Mouse (Mus musculus) midbrain, embryonic 14.5 days (tissue): ENCODE measurements around the gene Gabrr2. TPM values are rescaled to one million over a fixed set of nuclear protein-coding genes. Genes with fewer than 3 reads are reported as not detected.
A peak's percentile ranks its signal among the peaks of the same experiment; 100 is the strongest.

Experiments used
- ATAC-seq: fragments of 200-750 bp; cut with Nextera tagmentation; 2 replicates; pipeline ENCODE4 v1.8.0; 2017; ENCODE audit warnings: moderate number of reproducible peaks, moderate library complexity; ENCODE audit not compliant: low FRiP score, low TSS enrichment
- DNase-seq: peaks from one replicate; pipeline ENCODE4 v3.0.0-alpha.2; 2015
- H3K27ac ChIP-seq: fragments of 300-500 bp; sonication (generic); replicated peaks from 2 replicates; pipeline ENCODE4 v1.5.1; 2014; ENCODE audit warnings: mild to moderate bottlenecking, low read depth, low read length, moderate library complexity
- H3K27me3 ChIP-seq: fragments of 300-500 bp; sonication (generic); 2 replicates; pipeline ENCODE4 v1.6.1; 2014; ENCODE audit warnings: low read length, control low read depth, mixed read lengths; ENCODE audit not compliant: control insufficient read depth, insufficient read depth
- H3K36me3 ChIP-seq: fragments of 300-500 bp; sonication (generic); 2 replicates; pipeline ENCODE4 v1.6.1; 2014; ENCODE audit warnings: low read length, control low read depth; ENCODE audit not compliant: control insufficient read depth, insufficient read depth
- H3K4me1 ChIP-seq: fragments of 300-500 bp; sonication (generic); 2 replicates; pipeline ENCODE4 v1.6.1; 2014; ENCODE audit warnings: mild to moderate bottlenecking, antibody characterized with exemption, low read length, control low read depth; ENCODE audit not compliant: control insufficient read depth, insufficient read depth
- H3K4me2 ChIP-seq: fragments of 300-500 bp; sonication (generic); 2 replicates; pipeline ENCODE4 v1.6.1; 2014; ENCODE audit warnings: mild to moderate bottlenecking, low read length, moderate library complexity
- H3K4me3 ChIP-seq: fragments of 300-500 bp; sonication (generic); replicated peaks from 2 replicates; pipeline ENCODE4 v1.5.1; 2014; ENCODE audit warnings: low read depth, low read length
- H3K9ac ChIP-seq: fragments of 300-500 bp; sonication (generic); replicated peaks from 2 replicates; pipeline ENCODE4 v1.6.1; 2014; ENCODE audit warnings: mild to moderate bottlenecking, low read length, moderate library complexity
- H3K9me3 ChIP-seq: fragments of 300-500 bp; sonication (generic); 2 replicates; pipeline ENCODE4 v1.6.1; 2016; ENCODE audit warnings: low read length, control low read depth, mixed read lengths; ENCODE audit not compliant: control insufficient read depth
- WGBS: fragments of 180-500 bp; shearing (Covaris S2); extraction: QIAGEN DNeasy Blood & Tissue Kit; methylation state at CpG from one replicate; pipeline ENCODE4 v1.1.7; 2014; 5-methylcytosine and 5-hydroxymethylcytosine counted together
- polyA plus RNA-seq: library from polyadenylated mRNA; unstranded; fragments of >200 nt; fragmentation: Nextera tagmentation; extraction: Ambion mirVana; gene quantifications from 2 replicates; pipeline ENCODE4 v1.2.1, GENCODE M21; 2014

Gabrr2 gene
- polyA plus RNA-seq = 0.35 and 0.74 TPM in 2 replicates

DNA sequence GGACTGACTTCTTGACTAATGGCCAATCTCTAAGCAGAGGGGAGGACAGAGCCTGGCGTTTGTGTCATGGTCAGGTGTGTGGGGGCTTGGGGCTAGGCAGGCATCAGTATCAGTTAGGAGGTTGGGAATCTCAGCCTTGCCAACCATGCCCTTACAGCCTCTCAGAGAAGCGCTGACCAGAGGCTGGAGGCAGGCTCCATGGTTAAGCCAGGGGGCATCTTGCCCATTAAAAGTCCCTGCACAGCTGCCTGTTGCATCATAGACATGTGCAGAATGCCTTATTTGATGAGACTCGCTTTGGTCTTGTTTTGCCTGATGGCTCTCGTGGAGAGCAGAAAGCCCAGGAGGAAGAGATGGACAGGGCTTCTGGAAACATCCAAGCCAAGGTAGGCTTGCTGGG lies at the start of gene Gabrr2:
Gabrr2 (plus strand) TSS at position 19 of the 400 bp plus-strand sequence.
- H3K9ac ChIP-seq = no peak within 1 kb of the TSS
- no peak within 1 kb of the TSS for H3K27ac ChIP-seq
- 89% methylated on average over 4 of the region's 4 CpGs for WGBS
- no peaks in the 10 kb centered on the region for H3K27me3 ChIP-seq
- no peak for DNase-seq
- H3K4me3 ChIP-seq = no peak within 1 kb of the TSS
- H3K9me3 ChIP-seq = no peaks in the 10 kb centered on the region
- no peak for ATAC-seq
- no peaks in the 10 kb centered on the region for H3K36me3 ChIP-seq
- no peaks in the 10 kb centered on the region for H3K4me1 ChIP-seq
- H3K4me2 ChIP-seq = no peak within 1 kb of the TSS

DNA sequence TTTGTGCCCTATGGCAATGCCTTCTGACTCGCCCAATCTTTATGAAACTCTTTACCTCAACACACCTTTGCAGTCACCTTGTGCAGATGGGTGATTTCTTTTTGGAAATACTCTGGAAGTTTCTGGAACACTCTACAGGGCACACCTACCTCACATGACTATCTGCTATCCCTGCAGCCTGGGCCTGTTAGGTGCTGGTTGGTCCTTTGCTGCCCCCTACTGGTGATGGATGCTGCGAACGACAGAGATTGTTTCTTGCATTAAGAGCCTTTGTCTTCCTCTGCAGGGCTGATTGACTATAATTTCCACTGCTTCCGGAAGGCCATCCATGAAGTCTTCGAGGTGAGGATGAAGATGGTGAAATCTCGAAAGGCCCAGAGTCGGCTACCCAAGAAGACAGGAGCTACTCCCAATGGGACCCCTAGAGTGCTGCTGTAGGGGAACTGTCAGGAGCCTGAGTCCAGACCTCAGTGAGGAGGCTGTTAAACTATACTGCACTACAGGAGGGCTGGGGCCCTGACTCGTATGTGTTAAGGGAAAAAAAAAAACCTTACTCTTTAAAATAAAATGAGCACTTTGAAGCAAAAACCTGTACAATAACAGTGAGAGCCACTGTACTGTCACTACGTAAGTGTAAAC lies 44.3 kb upstream of the Gabrr2 start:
- Histone ChIP-seq H3K9me3 (no peaks in the 10 kb centered on the region), H3K4me3 (no peak overlapping the region), H3K4me2 (no peak overlapping the region), H3K27ac (no peak overlapping the region), H3K4me1 (no peaks in the 10 kb centered on the region), H3K36me3 (peaks cover 34% of the 10 kb centered on the region), H3K27me3 (no peaks in the 10 kb centered on the region), H3K9ac (no peak overlapping the region)
- WGBS = 58% methylated on average over 9 of the region's 9 CpGs
- ATAC-seq (peak; percentile 75), DNase-seq (peak; percentile 94)

DNA sequence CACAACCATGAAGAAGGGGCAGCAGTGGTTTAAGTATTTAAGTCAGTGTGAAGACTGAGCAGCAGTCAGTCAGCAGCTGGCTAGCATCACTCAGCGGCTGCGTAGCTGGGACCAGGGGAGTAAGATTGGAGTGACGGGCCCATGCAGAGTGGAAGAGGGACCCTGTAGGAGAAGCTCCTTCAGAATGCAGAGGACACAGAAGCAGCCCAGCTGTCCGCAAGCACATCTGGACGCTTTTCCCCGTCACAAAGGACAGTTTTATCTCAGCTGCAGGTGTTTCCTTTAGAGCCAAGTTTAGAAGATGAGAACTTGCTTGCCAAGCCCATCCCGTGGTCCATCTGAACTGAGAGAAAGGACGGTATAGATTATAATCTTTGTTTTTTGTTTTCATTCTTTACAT lies 38.4 kb upstream of the Gabrr2 start:
- no peaks in the 10 kb centered on the region for H3K9me3 ChIP-seq
- no peak overlapping the region for H3K9ac ChIP-seq
- ATAC-seq (no peak), DNase-seq (no peak)
- H3K36me3 ChIP-seq = peaks cover 25% of the 10 kb centered on the region
- no peak overlapping the region for H3K4me2 ChIP-seq
- no peaks in the 10 kb centered on the region for H3K27me3 ChIP-seq
- no peak overlapping the region for H3K27ac ChIP-seq
- H3K4me3 ChIP-seq = no peak overlapping the region
- H3K4me1 ChIP-seq = no peaks in the 10 kb centered on the region
- WGBS = 85% methylated on average over 8 of the region's 8 CpGs

DNA sequence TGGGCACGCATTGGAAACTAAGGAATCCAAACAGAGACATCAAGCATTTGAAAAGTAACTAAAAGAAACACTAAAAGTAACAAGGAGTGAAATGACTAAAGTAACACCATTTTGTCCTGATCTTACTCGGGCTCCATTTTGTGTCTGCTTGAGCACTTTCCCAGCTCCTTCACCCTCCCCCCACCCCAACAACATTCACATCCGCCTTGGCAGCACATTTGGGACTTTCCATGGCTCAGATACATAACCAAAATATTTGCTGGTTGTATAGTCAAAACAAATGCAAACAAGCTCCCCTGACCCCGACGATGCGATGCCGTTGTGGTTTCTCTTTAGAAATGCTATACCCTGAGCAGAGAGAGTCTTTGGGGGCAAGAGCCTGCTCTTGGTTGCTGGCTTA lies 33.7 kb upstream of the Gabrr2 start:
- Histone ChIP-seq H3K9ac (no peak overlapping the region), H3K4me1 (peaks cover 17% of the 10 kb centered on the region), H3K9me3 (no peaks in the 10 kb centered on the region), H3K4me2 (no peak overlapping the region), H3K27ac (no peak overlapping the region), H3K27me3 (no peaks in the 10 kb centered on the region), H3K4me3 (no peak overlapping the region), H3K36me3 (peaks cover 9% of the 10 kb centered on the region; the same call in 1 of the 2 replicates)
- ATAC-seq (no peak), DNase-seq (no peak)
- 93% methylated on average over 7 of the region's 7 CpGs for WGBS

DNA sequence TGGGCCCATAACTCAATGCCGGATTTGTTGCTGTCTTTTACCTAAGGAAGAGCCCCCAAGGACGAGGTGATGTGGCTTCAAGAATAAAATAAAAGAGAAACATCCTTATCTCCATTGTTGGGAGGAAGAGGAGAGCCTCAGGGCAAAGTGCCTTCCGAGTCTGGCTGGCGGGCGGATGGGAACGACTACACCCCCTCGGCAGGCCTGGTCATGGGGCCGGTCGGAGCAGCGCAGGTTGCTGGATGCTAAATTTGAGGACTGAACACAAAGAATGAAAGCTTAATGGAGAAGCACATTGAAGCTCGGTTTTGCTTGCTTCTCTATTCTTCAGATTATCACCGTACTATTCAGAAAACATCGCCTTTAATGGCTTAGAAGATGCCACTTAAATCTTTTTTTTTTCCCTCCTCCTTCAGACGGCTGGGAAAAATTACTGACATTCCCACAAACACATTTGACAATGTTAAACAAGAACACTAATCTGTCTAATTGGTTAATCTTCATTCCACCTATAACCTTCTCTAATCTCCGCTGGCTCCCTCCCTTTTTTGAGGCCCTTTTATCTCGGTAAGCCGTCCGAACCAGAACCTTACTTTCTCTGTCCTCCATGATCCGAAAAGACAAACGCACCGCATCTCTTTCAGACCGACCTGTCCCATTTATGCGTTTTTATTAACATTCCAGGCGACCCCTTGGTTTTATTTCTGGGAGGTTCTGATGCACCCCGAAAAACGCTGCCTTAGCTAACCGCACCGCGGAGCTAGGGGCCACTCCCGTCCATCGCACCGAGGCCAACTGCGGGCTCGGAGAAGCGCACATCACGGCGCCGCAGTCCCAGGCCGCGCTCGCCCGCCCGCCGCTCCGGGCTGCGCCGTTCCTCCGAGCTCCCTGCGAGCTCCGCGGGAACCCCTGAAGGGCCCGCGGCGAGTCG lies 32.3 kb upstream of the Gabrr2 start:
- peak; percentile 70 for DNase-seq
- whole genome bisulfite sequencing = under 1% methylated on average over 55 of the region's 55 CpGs
- peaks cover 6% of the 10 kb centered on the region; the same call in 1 of the 2 replicates for H3K36me3 ChIP-seq

DNA sequence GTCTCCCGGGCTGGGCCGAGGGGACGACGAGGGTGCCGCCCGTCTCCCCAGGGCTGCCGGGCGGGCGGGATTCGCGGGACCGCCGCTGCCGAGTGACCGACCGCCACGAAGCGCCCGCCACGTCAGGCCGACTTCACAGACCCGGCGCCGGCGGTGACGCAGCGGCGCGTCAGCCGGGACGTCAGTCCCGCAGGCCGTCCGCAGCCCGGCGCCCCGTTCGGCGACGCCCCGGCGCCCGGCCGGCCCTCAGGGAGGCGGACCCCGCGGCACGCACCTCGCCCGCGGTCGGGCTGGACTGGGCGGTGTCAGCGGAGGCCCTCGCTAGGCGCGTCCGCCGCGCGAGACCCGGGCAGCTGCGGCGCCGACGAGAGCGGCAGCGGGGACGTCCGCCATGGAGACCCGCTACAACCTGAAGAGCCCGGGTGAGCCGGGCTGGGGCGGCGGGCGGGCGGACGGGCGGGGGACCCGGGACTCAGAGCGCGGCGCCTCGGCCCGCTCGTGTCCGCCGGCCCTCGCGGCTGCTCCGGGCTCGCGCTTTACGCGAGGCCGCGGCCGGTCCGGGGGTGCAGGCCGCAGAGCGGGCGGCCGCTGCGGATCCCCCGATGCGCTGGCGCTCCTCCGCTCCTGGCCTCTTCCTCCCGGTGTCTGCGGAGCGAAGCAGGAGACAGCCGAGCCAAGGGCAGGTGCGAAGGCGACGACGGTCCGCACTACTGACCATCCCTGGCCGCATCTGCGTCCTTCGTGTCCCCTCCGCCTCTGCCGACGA lies 31.4 kb upstream of the Gabrr2 start, which contains the start of gene Ube2j1:
Ube2j1 (plus strand) TSS at position 222 of the 766 bp plus-strand sequence.
- Histone ChIP-seq H3K9ac (peak within 1 kb of the TSS; percentile 94), H3K4me3 (peak within 1 kb of the TSS; percentile 80), H3K4me2 (peak within 1 kb of the TSS; percentile 62), H3K9me3 (no peaks in the 10 kb centered on the region; the same call in 1 of the 2 replicates), H3K36me3 (peaks cover 6% of the 10 kb centered on the region; the same call in 1 of the 2 replicates), H3K4me1 (peaks cover 17% of the 10 kb centered on the region), H3K27me3 (no peaks in the 10 kb centered on the region), H3K27ac (peak within 1 kb of the TSS; percentile 98)
- DNase-seq (peak; percentile 96), ATAC-seq (peak; percentile 95)
- under 1% methylated on average over 99 of the region's 123 CpGs for WGBS

More for the DNA sequence above, 32.3 kb upstream of the Gabrr2 start:
- no peaks in the 10 kb centered on the region; the same call in 1 of the 2 replicates for H3K9me3 ChIP-seq
- H3K27me3 ChIP-seq = no peaks in the 10 kb centered on the region
- peak overlapping the region; percentile 62 for H3K4me2 ChIP-seq
- peaks cover 17% of the 10 kb centered on the region for H3K4me1 ChIP-seq
- H3K27ac ChIP-seq = peak overlapping the region; percentile 98
- peak; percentile 77 for ATAC-seq
- peak overlapping the region; percentile 94 for H3K9ac ChIP-seq
- H3K4me3 ChIP-seq = peak overlapping the region; percentile 80

DNA sequence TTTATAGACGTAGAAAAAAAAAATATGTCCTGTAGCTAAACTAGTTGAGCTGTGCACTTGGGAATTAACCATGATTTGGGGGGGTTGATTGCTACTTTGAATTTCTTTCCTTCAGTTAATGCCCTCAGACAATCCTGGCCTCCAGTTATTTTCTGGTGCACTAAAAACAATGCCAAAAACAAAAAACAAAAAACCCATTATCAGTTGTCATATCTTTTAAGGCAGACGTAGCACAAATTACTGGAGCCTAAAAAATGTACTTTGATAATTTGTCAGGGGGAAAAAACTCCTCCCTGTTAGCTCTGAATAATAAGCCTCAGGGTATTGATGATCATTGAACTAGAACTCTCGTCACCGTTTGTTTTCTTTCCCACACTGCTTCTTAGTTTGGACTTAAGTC lies 30.8 kb upstream of the Gabrr2 start:
- 2% methylated on average over 4 of the region's 4 CpGs for WGBS
- DNase-seq = peak; percentile 26

DNA sequence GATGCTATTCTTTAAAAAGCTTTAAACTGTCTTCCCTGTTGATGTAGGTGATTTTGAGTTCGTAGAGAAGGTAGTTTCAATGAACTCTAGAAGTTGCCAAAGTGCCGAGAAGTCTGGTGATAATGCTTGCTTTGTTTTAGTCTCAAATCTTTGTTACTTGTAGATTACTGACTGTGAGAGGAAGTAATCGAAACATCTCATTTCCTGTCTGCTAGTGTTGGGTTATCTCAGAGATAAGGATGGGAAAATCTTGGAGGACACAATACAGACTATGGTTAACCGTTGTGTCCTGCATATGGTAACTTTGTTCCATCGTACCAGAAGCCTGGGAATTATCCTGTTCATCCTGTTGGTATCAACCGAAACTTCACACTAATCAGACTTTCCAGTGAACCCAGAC lies 29.3 kb upstream of the Gabrr2 start:
- H3K36me3 ChIP-seq = peaks cover 10% of the 10 kb centered on the region
- H3K27me3 ChIP-seq = no peaks in the 10 kb centered on the region
- peaks cover 17% of the 10 kb centered on the region for H3K4me1 ChIP-seq
- H3K27ac ChIP-seq = no peak overlapping the region
- DNase-seq = no peak
- H3K4me3 ChIP-seq = no peak overlapping the region
- 93% methylated on average over 6 of the region's 6 CpGs for WGBS
- H3K9me3 ChIP-seq = no peaks in the 10 kb centered on the region; the same call in 1 of the 2 replicates
- no peak overlapping the region for H3K4me2 ChIP-seq
- no peak for ATAC-seq
- H3K9ac ChIP-seq = no peak overlapping the region

More for the DNA sequence above, 30.8 kb upstream of the Gabrr2 start:
- Histone ChIP-seq H3K36me3 (peaks cover 10% of the 10 kb centered on the region; the same call in 1 of the 2 replicates), H3K9ac (peak overlapping the region; percentile 94), H3K9me3 (no peaks in the 10 kb centered on the region; the same call in 1 of the 2 replicates), H3K27me3 (no peaks in the 10 kb centered on the region), H3K4me1 (peaks cover 17% of the 10 kb centered on the region), H3K4me3 (peak overlapping the region; percentile 80), H3K4me2 (peak overlapping the region; percentile 62), H3K27ac (peak overlapping the region; percentile 98; the same call in 1 of the 2 replicates)
- no peak for ATAC-seq
